Mouse (Mus musculus) embryonic facial prominence, embryonic 12.5 days (tissue): Measurements from ENCODE around the gene Lamc3. TPM values are rescaled to one million over a fixed set of nuclear protein-coding genes. Genes with fewer than 3 reads are reported as not detected.

Source experiments
- ATAC-seq: fragments of 200-750 bp; cut with Nextera tagmentation; 2 replicates; pipeline ENCODE4 v1.8.0; 2017; ENCODE audit not compliant: insufficient number of reproducible peaks, insufficient read depth, low FRiP score, low TSS enrichment
- H3K27ac ChIP-seq: fragments of 300-500 bp; sonication (generic); 2 replicates; pipeline ENCODE4 v1.5.1; 2016; ENCODE audit warnings: mild to moderate bottlenecking
- H3K27me3 ChIP-seq: fragments of 300-500 bp; sonication (generic); 2 replicates; pipeline ENCODE4 v1.6.1; 2016; ENCODE audit warnings: mild to moderate bottlenecking, moderate library complexity
- H3K36me3 ChIP-seq: fragments of 300-500 bp; sonication (generic); 2 replicates; pipeline ENCODE4 v1.6.1; 2016; ENCODE audit warnings: mild to moderate bottlenecking
- H3K4me1 ChIP-seq: fragments of 300-500 bp; sonication (generic); 2 replicates; pipeline ENCODE4 v1.6.1; 2016
- H3K4me2 ChIP-seq: fragments of 300-500 bp; sonication (generic); replicated peaks from 2 replicates; pipeline ENCODE4 v1.6.1; 2016; ENCODE audit warnings: mild to moderate bottlenecking, moderate library complexity
- H3K4me3 ChIP-seq: fragments of 300-500 bp; sonication (generic); 2 replicates; pipeline ENCODE4 v1.5.1; 2016; ENCODE audit warnings: mild to moderate bottlenecking
- H3K9ac ChIP-seq: fragments of 300-500 bp; sonication (generic); 2 replicates; pipeline ENCODE4 v1.6.1; 2016; ENCODE audit warnings: mild to moderate bottlenecking, moderate library complexity
- H3K9me3 ChIP-seq: fragments of 300-500 bp; sonication (generic); 2 replicates; pipeline ENCODE4 v1.6.1; 2016; ENCODE audit warnings: mild to moderate bottlenecking, moderate library complexity
- WGBS: fragments of 180-500 bp; shearing (Covaris S2); methylation state at CpG from one replicate; pipeline ENCODE4 v1.1.7; 2016; 5-methylcytosine and 5-hydroxymethylcytosine counted together
- polyA plus RNA-seq: library from polyadenylated mRNA; unstranded; fragments of >200 nt; fragmentation: Nextera tagmentation; extraction: Ambion mirVana; gene quantifications from 2 replicates; pipeline ENCODE4 v1.2.1, GENCODE M21; 2016

The Lamc3 gene
- polyA plus RNA-seq, 1 experiment from 2014 or later, result 1.8 TPM

- WGBS, result 92% methylated on average over 13 of the region's 13 CpGs
- H3K4me3 ChIP-seq, result no peak overlapping the region
- H3K9ac ChIP-seq, result no peak overlapping the region
- H3K36me3 ChIP-seq, result peaks cover 85% of the 10 kb centered on the region
- no peaks in the 10 kb centered on the region for H3K27me3 ChIP-seq
- ATAC-seq, result no peak
- no peak overlapping the region for H3K4me2 ChIP-seq
- no peaks in the 10 kb centered on the region for H3K9me3 ChIP-seq
- H3K27ac ChIP-seq, result no peak overlapping the region
- H3K4me1 ChIP-seq, result no peaks in the 10 kb centered on the region
Measured at GRCm38 (mm10) chr2:31996060-31996459, 109.0 kb downstream of the Lamc3 start.

Other genes starting within 250 kb of the Lamc3 start
- 9.4 and 14.9 TPM in 2 replicates for gene Prdm12, start 247.3 kb upstream of the Lamc3 start, polyA plus RNA-seq
- 79.6 and 79.7 TPM in 2 replicates for gene Exosc2, start 216.6 kb upstream of the Lamc3 start, polyA plus RNA-seq
- gene Abl1, start 198.9 kb upstream of the Lamc3 start, polyA plus RNA-seq, result 64.8 and 67.5 TPM in 2 replicates
- 0.15 and 0.18 TPM in 2 replicates for gene Qrfp, start 76.7 kb upstream of the Lamc3 start, polyA plus RNA-seq
- gene Fibcd1, start 41.3 kb upstream of the Lamc3 start, polyA plus RNA-seq, result 0.52 and 0.78 TPM in 2 replicates
- gene Aif1l, start 62.8 kb downstream of the Lamc3 start, polyA plus RNA-seq, result 56.5 and 61.0 TPM in 2 replicates
- 81.1 and 82.9 TPM in 2 replicates for gene Nup214, start 87.1 kb downstream of the Lamc3 start, polyA plus RNA-seq
- 2.6 and 3.2 TPM in 2 replicates for gene Fam78a, start 197.6 kb downstream of the Lamc3 start, polyA plus RNA-seq
- 7.0 and 7.3 TPM in 2 replicates for gene Plpp7, start 208.2 kb downstream of the Lamc3 start, polyA plus RNA-seq